Mouse (Mus musculus) embryonic fibroblast, embryonic 13.5 days (primary cell): ENCODE data around the gene Gm3854.

Source experiments
- CTCF ChIP-seq: IDR thresholded peaks from 2 replicates; pipeline ENCODE4 v1.5.1; 2011; ENCODE audit warnings: mild to moderate bottlenecking, control low read depth, low read length, moderate library complexity, borderline replicate concordance; ENCODE audit not compliant: insufficient read depth
- POLR2A ChIP-seq: IDR thresholded peaks from 2 replicates; pipeline ENCODE4 v1.6.1; 2011; ENCODE audit warnings: low read depth, mild to moderate bottlenecking, control low read depth, low read length, moderate library complexity

- TF ChIP-seq POLR2A (no peak), CTCF (no peak)
These were observed 45.4 kb downstream of the Gm3854 start for GRCm38 (mm10) chr7:6388971-6389370.
